Mouse (Mus musculus): Measurements from ENCODE around the gene Gm37240.

Gene Gm37240

DNA sequence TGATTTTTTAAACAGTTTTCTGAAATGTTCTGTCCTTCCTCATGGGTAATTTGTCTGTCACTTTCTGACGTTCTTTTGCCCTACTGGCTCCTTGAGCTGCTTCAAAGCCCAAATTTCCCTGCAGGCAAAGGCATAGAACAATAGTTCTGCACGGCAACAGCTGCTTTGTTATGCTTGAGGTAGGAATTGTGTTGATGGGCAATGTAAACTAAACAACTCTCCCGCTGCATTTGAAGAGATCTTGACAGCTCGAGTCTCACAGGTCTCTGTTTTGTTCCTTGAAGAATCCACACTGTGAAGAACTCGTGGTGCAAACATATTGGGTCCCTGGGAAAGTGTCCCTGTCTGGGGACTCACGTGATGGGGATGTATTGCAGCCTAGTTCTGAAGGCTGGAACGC is 746.8 kb downstream of the Gm37240 start:
- DNase-seq (ENCODE audit: low spot score in 2 of 2) = no peak

DNA sequence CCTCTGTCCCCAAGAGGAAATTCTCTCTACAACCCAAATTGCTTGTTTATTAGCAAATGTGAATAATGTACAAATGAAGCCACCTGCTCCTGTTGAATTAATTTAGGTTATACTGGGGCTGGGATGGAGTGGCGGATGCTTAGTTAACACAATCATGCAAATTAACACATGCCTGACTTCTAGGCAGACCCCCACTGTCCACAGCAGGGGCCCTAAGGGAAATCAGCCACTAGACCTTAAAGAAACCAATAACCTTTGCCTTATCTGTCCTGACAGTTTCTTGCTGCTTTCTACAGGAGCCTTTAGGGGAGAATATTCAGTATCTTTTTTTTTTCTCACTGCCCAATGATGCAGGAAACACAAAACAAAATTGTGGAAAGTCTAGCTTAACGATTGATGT is 748.9 kb downstream of the Gm37240 start:
- DNase-seq (ENCODE audit: low spot score in 2 of 2) = no peak

- DNase-seq (ENCODE audit: low spot score in 2 of 2) = no peak
Observed at GRCm38 (mm10) chr3:85133561-85133960, 753.8 kb downstream of the Gm37240 start.

DNA sequence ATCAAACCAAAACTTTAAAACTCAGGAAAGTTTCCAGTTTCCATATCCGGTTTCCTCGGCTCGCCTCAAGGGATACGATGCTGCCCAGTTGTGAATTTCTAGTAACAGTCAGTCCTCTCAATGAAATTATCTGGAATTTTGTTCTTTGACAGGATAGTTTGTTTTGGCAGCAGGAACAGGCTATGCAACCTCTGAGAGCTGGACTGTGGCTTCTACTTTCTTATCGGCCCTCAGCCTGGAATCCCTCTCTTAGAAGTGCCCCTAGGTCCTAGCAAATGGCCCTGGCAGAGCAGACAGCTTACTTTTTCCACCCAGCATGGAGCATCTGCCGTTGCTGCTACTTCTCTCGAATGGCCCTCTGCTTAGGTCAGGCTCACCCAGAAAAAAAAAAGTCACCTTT is 755.4 kb downstream of the Gm37240 start:
- no peak for DNase-seq (ENCODE audit: low spot score in 2 of 2)

DNA sequence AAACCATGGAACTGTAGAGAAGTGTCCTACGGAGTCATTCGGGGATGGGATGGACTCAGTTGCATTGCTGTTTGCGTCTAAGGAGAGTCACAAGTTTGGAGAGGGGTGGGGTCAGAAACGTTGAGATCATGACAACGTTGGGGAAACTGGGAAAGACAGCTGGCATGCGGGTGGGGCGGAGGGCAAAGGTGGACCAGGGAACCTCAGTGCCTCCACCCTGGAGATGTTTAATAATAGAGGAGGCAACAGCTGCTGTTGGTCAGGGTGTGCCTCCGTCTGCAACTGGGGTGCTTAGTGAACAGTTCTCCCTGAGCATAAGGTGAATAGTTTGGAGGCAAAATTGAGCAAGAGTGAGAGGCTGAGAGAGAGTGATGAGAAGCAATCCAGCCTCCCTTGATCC is 758.8 kb downstream of the Gm37240 start:
- no peak for DNase-seq (ENCODE audit: low spot score in 2 of 2)

- no peak for DNase-seq (ENCODE audit: low spot score in 2 of 2)
Observed at GRCm38 (mm10) chr3:85126970-85127369, 760.3 kb downstream of the Gm37240 start.

GRCm38 (mm10) chr3:85125471-85125870 is 761.8 kb downstream of the Gm37240 start:
- no peak for DNase-seq (ENCODE audit: low spot score in 2 of 2)

- DNase-seq (ENCODE audit: low spot score in 2 of 2) = no peak
Observed at GRCm38 (mm10) chr3:85124924-85125323, 762.4 kb downstream of the Gm37240 start.

DNA sequence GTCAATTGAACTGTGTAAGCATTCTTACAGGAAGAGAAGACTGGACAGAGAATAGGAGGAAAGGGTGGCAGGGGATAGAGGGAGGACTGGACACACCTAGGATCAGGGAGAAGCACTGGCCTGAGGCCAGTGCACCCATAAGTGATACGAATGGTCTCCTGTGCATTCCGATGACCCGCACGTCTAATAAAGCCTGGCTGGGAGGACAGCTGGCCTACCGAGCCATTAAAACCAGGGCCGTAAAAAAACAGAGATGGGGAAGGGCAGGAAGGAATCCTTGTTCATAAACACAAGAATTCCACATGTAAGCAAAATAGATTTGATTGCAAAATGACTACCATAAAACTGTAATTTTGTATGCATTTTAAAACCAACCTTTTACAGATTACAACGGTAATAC is 762.9 kb downstream of the Gm37240 start:
- no peak for DNase-seq (ENCODE audit: low spot score in 2 of 2)

DNA sequence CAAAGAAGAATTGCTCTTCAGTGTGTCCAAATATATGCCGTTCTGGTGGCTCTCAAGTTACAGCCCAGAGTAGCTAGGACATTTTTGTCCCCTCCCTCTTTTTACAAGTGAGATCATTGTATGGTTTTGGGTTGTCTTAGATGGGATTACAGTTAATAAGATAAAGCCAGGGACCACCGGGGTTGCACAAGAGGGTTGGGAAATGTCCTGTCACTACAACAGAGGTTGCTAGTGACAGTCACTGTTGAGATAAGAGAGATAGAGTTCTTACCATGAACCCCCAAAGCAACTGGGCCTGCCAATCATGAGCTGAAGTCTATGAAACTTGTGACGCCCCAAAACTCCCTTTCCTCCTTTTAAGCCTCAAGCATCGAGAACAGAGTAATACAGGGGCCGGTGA is 769.6 kb downstream of the Gm37240 start:
- DNase-seq (ENCODE audit: low spot score in 2 of 2) = no peak

- no peak for DNase-seq (ENCODE audit: low spot score in 2 of 2)
Observed at GRCm38 (mm10) chr3:85117014-85117413, 770.3 kb downstream of the Gm37240 start.

GRCm38 (mm10) chr3:85115959-85116543 is 771.3 kb downstream of the Gm37240 start:
- peak in 1 of 2 experiments; percentile 17 for DNase-seq (ENCODE audit: low spot score in 2 of 2)

GRCm38 (mm10) chr3:85113565-85113964 is 773.8 kb downstream of the Gm37240 start:
- DNase-seq (ENCODE audit: low spot score in 2 of 2) = no peak

DNA sequence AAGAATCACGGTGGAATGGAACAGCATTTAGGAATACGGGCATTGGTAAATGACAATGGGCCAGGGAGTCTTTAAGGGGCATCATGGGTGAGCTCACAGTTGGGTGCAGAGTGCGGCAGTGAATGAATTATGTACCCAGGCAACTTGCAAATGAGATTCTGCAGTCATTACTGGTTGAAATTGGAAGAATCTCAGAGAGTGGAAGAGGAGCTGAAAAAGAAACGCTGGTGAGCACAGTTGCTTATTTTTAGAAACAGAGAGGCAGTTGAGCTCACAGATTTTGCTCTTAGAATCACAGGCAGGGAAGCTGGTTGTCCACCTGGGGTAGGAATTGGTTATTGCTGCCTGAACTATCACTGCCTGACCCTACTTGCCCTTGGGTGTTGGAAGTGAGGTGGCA is 776.6 kb downstream of the Gm37240 start:
- no peak for DNase-seq (ENCODE audit: low spot score in 2 of 2)

GRCm38 (mm10) chr3:85109221-85109620 is 778.1 kb downstream of the Gm37240 start:
- DNase-seq (ENCODE audit: low spot score in 2 of 2) = no peak

- no peak for DNase-seq (ENCODE audit: low spot score in 2 of 2)
Observed at GRCm38 (mm10) chr3:85108396-85108795, 778.9 kb downstream of the Gm37240 start.

GRCm38 (mm10) chr3:85106956-85107355 is 780.4 kb downstream of the Gm37240 start:
- DNase-seq (ENCODE audit: low spot score in 2 of 2) = no peak

- no peak for DNase-seq (ENCODE audit: low spot score in 2 of 2)
Observed at GRCm38 (mm10) chr3:85104301-85104700, 783.0 kb downstream of the Gm37240 start.

DNA sequence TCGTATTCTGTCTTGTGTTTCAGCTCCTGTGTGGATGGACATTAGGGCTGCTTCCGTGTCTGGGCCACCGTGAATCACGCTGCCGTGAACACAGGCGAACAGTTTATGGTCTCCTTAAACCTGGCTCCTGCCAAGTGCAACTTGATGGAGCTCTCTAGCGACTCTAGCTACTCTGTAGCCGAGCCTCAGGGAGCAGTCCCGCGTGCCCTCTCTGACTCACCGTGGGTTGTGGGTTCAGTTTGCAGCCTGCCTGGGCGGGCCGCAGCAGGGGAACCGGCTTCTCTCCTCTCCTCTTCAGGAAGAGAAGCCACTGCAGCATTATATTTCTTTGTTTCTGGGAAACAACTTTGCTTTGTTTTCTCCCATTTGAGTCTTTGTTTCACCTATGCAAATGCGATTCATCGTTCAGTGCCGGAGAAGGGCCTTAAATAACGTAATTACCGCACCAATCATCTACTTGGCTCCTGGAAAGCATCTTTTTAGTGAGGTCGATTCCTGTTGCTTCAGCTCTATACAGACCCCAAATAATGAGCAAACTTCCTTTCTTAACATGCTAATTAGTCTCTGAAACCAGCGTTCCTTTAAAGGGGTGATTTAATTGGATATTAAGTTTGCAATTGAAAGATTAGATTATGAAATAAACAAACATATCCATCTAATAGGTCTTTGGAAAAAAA is 806.3 kb downstream of the Gm37240 start:
- DNase-seq (ENCODE audit: low spot score in 2 of 2) = no peak

GRCm38 (mm10) chr3:85064113-85064512 is 823.2 kb downstream of the Gm37240 start:
- DNase-seq (ENCODE audit: low spot score in 2 of 2) = no peak

DNA sequence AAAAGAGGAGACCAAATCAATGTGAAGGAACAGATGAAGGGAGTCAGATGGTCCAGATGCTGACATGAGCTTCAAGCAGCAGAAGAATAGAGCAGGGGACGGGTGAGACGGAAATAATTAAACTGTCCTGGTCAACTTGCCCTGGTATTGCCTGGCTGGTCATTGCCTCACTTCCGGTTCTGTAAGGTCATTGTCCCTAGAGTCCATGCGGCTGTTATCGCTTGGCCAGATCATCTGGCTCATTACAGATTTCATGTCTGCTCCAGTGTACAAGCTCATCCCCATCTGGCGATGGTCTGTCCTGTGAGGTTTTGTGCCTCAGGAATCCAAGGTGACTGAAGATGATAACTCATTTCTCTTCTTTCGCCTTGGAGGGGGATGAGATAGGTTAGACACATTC is 827.2 kb downstream of the Gm37240 start:
- no peak for DNase-seq (ENCODE audit: low spot score in 2 of 2)

DNA sequence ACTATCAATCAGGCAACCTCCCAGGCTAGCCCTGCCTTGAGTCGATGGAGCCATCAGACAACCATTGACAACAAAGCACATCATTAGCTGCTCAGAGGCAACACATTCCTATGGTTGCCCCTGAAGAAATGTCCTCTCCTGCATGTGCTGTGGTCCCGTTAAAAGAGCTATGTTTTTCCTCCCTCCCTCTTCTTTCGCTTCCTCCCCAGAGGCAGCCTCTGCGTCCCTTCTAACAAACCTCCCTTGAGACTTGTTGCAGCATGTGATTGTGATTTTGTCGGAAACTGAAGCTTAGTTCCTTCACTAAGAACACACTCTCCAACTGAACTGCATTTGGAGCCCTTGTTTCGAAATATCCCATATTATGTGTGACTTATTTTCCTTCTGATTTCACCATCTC is 830.1 kb downstream of the Gm37240 start:
- DNase-seq (ENCODE audit: low spot score in 2 of 2) = no peak

GRCm38 (mm10) chr3:85053526-85053925 is 833.8 kb downstream of the Gm37240 start:
- DNase-seq (ENCODE audit: low spot score in 2 of 2) = no peak

DNA sequence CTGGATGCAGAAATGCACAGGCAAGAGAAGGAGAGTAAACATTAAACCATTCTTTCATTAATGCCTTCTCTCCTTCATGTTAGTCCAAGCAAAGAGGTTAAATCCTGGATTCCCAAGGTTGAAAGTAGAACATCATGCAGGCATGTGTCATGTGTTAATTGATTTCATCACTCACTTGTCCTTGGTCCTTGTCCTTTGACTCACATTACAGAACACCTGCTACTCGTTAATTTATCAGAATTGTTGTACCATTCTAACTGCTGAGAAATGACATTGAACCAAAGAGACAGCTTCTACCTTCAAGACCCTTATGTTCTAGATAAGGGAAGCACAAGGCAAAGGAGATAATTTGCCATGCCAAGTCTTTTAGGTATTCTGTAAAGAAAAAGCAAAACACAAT is 835.1 kb downstream of the Gm37240 start:
- no peak for DNase-seq (ENCODE audit: low spot score in 2 of 2)

Measured in cerebellum, postnatal 4 days (tissue).